Mouse (Mus musculus): Measurements from ENCODE around the gene Lrrc36.

Gene Lrrc36

GRCm38 (mm10) chr8:105433021-105433420, 19.6 kb downstream of the Lrrc36 start:
- no peak for DNase-seq

GRCm38 (mm10) chr8:105433511-105433910, 20.1 kb downstream of the Lrrc36 start:
- DNase-seq: no peak

- peak; percentile 9 for DNase-seq
These were observed 20.8 kb downstream of the Lrrc36 start for GRCm38 (mm10) chr8:105434136-105434535.

GRCm38 (mm10) chr8:105436218-105436617, 22.8 kb downstream of the Lrrc36 start:
- no peak for DNase-seq

GRCm38 (mm10) chr8:105437078-105437748, 23.8 kb downstream of the Lrrc36 start:
- no peak for DNase-seq

GRCm38 (mm10) chr8:105438865-105439264, 25.5 kb downstream of the Lrrc36 start:
- peak; percentile 66 for DNase-seq

DNA sequence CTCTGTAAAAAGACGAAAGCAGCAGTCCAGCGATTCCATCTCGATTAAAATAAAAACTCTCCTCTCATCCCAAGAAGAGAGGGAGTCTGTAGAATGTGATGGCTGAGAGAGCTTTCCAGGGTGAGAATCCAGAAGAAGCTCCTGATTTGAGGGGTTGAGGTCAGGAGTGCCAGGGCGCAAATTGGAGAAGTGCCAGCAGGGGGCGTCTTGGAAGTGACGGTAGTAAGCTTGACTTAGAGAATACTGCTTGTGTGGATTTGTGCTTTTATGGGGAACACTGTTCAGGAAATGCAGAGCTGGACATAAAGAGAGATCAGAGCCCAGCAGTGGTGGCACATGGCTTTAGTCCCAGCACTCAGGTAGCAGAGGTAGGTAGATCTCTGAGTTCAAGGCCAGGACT, 28.1 kb downstream of the Lrrc36 start:
- DNase-seq: peak; percentile 62

DNA sequence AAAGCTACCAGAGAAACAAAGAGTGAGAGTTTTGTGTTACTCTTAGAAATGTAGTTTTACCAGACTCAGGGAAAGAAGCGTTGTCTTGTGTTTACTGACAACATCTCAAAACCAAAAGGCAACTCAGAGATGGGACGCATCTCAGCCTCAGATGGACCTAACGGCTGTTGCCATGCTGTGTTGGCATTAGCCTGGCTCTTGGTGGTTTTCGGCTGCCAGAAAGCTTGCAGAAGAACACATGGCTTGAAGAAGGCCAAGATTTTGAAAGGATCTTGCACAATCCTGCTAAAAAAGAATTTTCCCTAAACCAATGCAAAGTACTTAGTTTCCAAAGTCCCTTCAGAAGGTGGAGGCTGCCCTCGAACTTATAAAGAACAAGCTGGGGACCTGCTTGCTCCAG, 29.3 kb downstream of the Lrrc36 start:
- no peak for DNase-seq

DNA sequence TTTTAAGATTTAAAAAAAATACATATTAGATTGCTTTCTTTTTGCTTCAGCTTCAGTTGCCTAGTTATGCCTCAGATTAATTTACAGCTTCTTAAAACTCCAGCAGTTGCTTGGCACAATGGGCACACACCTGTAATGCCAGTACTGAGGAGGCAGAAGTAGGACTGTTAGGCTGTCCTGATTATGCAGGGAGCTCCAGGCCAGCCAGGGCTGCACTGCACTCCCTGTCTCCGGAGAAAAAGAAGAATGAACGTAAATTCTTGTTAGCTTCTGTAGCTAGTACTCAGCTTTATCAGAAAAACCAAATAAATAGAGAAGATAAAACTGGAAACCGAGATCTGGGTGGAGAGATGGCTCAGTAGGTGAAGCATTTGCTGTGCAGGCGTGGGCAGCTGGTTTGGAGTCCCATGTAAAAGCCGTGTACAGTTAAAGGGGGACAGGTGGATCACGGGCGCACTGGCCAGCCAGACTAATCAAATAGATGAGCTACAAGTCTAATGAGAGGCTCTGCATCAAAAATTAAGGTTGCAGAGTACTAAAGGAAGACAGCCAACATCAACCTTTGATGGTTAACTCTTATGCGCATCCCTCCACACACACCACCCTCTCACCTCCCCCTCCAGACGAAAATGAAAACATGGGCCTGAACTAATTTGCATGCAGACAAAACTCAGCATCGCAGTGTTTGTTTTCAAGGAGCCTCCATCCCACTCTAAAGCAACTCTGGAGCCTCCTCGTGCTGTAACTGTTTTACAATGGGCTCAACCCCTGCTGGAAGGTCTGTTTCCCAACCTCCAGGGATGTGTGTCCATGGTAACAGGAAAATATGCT, 32.1 kb downstream of the Lrrc36 start:
- no peak for DNase-seq

DNA sequence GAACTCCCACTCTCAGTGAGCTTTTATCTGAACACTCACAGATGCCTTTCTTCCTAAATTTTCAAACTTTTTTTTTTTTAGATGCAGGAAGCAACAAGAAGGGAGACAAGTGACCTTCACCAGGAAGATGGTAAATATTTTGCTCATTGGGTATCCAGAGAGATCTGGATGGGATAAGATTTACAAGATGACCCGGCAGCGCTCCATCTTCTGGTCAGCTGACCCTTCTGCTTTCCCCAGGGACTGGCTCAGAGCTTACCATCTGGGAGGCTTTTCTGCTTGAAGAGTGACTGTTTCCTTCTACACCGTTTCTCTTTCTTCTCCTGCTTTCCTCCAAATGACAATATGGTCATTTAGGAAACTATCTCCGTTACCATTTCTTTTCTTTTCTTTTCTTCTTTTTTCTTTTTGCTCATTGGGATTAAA, 32.8 kb downstream of the Lrrc36 start:
- no peak for DNase-seq

DNA sequence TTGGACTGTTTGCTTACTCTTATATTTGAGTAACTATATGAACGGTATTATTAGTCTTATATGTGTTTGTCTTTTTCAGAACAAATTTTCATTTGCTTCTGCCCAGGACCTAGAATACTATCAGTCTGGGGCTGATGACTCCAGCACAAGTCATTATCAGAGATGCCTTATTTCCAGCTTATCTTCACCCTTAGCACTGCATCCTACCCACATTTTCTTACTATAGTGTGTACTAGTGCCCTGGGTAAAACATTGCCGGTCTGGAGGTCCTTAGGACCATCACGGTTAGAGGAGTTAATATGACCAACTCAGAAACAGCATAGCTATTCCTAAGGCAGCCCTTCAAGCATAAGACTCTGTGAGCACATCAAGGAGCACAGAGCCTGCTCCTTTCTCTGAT, 34.8 kb downstream of the Lrrc36 start:
- no peak for DNase-seq

GRCm38 (mm10) chr8:105448596-105448995, 35.2 kb downstream of the Lrrc36 start:
- no peak for DNase-seq

DNA sequence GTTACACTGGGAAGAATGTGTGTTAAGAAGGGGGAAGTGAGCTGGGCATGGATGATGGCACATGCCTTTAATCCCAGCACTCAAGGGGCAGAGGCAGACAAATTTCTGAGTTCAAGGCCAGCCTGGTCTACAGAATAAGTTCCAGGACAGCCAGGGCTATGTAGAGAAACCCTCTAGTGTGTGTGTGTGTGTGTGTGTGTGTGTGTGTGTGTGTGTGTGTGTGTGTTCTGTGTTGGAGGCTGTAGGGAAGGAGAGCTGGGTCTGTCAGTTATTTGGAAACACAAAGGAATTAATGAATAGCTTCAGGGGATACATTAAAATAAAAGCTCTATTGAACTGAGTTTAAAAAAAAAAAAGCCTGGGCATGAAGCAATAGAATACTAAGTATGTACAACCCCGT, 37.6 kb downstream of the Lrrc36 start:
- DNase-seq: no peak

DNA sequence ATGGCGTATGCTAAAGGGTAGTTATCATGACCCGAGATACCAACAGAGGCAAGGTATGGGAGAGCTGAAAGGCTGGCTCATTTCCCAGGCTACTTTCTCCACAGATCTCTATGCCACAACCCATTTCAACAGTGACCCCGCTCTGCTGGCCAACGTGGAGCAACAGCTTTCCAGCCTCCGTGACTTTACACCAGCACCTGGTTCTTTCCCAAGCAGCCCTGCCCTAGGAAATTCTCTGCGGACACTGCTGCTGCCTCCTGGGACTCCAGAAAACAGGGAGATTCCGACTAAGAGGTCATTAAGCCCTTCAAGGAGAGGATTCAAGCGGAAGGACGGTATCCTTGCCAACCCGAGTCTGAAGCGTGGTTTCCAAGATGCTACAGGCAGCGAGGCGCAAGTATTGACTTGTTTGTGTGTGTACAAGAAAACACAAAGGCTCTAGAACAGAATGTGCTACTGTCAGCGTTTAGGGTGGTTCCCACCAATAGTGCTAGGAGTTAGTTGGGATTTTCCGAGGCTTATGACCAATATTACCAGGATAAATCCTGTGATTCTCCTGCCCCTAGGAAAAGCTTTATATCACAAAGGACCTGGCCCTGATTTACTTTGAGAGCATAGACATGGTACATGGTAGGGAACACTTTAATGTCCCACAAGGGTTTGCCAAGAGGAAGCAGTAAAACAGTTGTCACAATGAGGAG, 38.7 kb downstream of the Lrrc36 start:
- DNase-seq: no peak

DNA sequence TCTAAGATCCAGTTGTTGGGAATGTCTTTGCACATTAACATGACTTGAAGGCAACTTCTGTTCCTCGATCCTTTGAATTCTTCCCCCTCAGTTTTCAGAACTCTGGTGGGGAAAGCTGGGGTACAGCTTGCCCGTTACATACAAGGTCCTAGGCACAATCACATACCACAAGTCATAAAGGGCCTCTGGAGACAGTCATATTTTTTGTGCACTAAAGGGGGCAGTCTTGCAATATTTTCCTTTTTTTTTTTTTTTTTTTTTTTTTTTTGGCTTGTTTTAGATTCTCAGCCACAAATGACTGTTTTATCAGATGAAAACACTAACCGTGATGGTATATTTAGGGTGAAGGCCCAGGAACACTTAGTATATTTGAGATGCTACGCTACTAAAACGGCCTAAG, 39.9 kb downstream of the Lrrc36 start:
- no peak for DNase-seq

DNA sequence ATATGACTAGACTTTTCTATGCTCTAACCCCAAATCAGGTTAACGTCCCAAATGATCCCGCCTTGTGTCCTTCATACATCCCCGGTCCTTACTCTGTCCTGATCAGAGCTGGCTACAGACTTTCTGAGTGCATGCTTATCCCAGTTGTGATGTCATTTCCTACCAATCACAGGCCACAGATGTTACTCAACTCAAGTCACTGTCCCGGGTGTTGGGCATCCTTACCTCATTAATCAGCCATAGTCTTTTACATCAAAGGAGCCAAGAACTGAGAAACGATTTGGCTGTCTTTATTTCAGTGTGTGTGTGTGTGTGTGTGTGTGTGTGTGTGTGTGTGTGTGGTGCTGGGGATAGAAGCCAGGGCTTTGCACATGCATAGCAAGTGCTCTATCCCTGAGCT, 40.7 kb downstream of the Lrrc36 start:
- no peak for DNase-seq

DNA sequence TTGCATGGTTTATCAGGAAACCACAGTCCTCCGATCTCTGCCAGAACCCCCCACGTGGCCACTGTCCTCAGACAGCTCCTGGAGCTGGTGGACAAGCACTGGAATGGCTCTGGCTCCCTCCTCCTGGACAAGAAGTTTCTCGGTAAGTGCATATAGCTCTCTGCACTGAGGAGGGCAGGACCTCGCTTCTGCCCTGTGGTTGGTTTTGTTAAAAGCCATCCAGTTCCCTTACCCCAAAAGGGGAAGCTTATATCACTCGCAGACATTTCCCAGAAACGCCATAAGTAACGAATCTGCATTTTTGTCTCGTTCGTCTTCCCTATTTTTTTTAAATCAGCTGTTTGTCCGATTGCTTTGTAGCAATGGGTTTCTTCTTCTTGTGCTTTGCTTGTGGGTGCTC, 41.8 kb downstream of the Lrrc36 start:
- no peak for DNase-seq

- no peak for DNase-seq
These were observed 47.9 kb downstream of the Lrrc36 start for GRCm38 (mm10) chr8:105461085-105461803.

DNA sequence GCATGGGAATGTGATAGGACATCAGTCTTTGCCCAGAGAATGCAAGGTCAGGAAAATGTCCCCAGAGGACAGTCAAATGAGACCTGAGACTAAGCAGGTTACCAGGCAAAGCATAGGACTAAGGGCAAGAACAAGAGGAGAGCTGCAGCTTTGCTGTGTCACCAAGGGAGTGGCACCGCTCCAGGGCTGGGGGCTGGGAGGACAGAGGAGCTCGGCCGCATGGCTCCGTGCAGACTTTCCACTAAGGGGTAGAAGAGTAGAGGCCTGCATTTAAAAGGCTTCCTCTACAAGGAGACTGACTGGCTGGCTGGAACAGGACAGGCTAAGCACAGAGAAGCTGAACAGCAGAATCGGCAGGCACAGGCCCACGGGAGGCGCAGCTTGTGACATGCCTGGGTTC, 51.2 kb downstream of the Lrrc36 start:
- no peak for DNase-seq

DNA sequence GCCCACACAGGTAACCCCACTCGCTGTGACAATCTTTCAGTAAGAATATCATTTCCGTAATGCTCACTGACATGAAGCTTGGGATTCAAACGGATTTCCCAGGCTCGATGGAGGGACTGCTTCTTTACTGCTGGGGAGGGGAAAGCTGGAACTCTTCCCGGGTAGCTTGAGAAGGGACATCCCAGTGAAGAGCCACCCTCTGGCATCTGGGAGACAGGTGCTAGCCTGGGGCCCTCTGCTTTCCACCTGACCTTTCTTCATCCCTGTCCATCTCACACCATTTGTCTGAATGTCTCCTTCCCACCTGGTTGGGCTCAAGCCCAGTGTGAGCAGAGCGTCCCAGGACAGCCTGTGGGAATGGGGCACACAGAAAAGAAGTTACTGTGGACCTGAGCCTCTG, 52.9 kb downstream of the Lrrc36 start:
- no peak for DNase-seq

DNA sequence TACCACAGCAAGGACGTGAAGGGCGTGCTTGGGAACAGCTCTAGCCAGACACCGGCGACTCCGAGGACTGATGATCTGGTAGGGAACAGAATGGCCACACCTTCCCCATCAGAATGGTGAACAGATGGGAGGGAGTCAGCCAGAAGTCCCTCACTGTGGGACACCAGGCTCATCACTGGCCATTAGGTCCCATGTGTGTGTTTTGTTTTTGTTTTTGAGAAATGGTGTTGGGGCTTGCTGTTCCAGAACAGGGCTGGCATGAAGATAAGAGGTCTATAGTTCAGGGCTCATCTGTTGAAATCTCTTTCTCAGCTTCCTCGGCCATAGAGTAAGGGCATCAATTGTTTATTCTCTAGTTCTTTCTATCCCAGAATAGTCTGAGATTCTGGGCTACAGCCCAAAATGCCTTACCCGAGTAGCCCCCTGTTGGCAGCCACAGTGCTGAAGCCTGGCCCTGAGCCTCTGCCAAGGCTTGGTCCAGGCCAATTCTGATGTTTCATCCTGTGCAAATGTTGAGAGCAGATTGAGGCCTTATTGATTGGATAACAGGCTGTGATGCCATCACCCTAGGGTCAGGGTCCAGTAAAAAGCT, 53.4 kb downstream of the Lrrc36 start:
- no peak for DNase-seq

DNA sequence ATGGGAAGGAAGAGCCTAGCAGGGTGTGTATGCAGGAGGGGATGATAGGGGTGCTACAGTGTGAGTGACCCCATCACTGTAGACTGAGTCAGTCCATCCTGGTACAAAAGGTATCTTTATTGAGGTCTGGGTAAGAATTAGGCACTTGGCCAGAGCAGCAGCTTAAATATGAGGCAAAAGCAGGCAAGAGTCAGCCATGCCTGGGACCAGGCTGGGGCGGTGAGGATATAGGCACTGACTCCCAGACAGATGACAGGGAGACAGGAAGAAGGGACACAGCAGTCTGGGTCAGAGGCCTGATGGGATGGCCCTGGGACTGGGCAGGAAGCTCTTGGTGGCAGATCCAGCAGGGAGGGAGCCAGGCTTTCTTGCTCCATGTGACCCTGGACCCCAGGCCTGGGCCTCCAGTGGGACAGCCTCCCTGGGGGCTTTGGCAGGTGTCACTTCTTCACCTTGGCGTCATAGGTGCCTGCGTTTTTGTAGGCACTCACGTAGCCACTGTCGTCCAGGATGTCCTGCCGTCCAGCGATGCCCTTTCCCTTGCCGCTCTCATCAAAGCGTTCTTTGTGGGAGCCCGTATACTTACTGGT, 54.1 kb downstream of the Lrrc36 start:
- no peak for DNase-seq

Data from thymus, postnatal 14 days (tissue).